Mouse (Mus musculus) cerebellum, adult 18-20 months (tissue): Measurements from ENCODE around the gene Bsph2.

Source experiments
- DNase-seq, 2 experiments: peaks; one replicate each; pipeline ENCODE4 v3.0.0; 2021

Gene Bsph2

DNA sequence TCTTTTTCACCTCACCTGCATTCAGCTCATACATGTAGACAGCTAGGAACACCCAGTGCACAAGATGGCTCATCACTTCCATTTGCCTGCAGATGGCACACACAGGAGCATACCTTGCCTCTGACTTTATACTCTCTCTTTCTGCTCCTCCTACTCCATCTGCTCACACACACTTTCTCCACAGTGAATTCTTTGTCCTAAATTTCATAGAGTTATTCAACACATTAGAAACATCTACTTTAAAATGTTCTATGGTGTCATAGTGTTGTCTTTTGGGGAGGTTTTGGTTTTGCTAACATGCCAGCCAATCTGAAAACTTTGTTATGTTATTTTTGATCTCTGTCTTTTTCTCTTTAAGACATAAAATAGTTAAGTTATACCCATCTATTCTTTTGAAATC is at the start of gene Bsph2:
Gene Bsph2 (minus strand): TSS at position 101 of the 400 bp plus-strand sequence.
- no peak for DNase-seq

DNA sequence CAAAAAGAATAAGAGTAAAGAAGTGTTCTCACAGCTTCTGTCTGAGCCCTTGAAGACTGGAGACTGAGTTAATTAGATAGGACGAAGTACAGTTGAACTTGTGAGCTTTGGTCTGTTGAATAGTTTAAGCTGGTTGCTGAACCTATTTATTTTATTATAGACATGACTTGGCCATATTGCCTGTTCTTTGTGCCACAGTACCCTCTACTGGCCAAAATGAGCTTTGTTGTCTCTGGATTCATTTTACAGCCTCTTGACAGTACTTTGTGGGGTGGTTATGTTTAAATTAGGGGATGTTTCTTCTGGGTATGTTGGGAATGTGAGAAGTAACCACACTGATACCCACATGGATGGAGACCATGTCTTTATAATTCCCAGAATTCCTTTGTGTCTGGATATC is 59.3 kb downstream of the Bsph2 start:
- no peak for DNase-seq
